Mouse (Mus musculus): Measurements from ENCODE around the gene Fa2h.

DNA sequence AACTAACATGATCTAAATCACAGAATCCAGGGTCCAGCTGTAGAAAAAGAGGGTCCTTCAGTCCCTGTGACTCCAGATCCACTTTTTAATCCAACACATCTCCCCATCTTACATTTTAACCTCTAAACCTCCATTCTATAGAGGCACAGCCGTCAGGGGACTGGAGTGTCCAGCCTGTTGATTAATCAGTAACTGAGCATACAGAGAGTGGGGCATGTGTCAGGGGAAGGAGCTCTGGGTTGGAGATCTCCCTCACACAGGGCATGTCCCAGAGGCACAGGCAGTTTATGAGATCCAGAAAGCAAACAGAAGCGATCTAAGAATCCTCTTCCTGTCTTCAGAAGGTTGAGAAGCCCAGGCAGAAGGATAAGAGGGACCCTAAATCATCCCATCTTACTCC is 9.0 kb downstream of the Fa2h start:
- TF ChIP-seq CTCF (IDR thresholded peaks at IDR 0.05; ENCODE audit: borderline replicate concordance, control insufficient read depth, extremely low read depth, insufficient read depth, low read length, poor library complexity) (no peak), POLR2A (IDR thresholded peaks at IDR 0.05; ENCODE audit: control insufficient read depth, extremely low read depth, insufficient read depth, low read length, poor library complexity) (no peak)
